14 mouse cellular contexts compared by ENCODE assay signal in the genomic region with DNA sequence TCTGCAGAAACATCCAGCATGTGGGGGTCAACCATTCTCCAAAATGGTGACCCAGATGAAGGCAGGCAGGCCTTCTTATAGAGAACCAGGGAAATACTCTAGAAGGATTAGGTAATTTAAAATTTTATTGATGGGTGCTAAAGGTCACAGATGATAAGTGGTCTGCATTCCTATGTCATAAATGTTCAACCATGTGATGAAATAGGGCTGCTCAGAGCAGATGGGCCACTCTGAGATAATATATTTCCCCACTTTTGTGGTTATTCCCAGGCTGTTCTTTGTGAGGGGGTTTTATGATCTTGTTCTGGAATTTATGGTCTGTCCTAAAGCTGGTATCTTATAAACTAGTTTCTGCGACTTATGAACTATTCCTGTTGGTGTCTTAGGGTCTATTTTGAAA.
"Had no signal": no experiment of that assay in that cellular context is flagged by ENCODE, and none has a peak within 500 bp of the region (broad histone marks: within the 10 kb centered on the region; RNA-seq: fewer than 3 reads in every experiment).

No protein-coding gene starts in this region.

- H3K27me3 ChIP-seq: midbrain, embryonic 13.5 days; midbrain, embryonic 15.5 days; neural tube, embryonic 12.5 days; stomach, embryonic 15.5 days had no signal

- H3K9ac ChIP-seq: lung, embryonic 14.5 days; midbrain, embryonic 13.5 days; midbrain, embryonic 15.5 days; neural tube, embryonic 12.5 days; stomach, embryonic 15.5 days had no signal

- DNase-seq: lung, adult 18-20 months; lung, embryonic 14.5 days; lung, postnatal 10 days; lung, postnatal 4 days; right cerebral cortex, postnatal 14 days; thymus, adult 2 months; thymus, postnatal 25 days; thymus, postnatal 4 days had no signal

- H3K4me3 ChIP-seq: midbrain, embryonic 13.5 days; midbrain, embryonic 15.5 days; neural tube, embryonic 12.5 days; stomach, embryonic 15.5 days had no signal

- H3K36me3 ChIP-seq: midbrain, embryonic 13.5 days; midbrain, embryonic 15.5 days; neural tube, embryonic 12.5 days; stomach, embryonic 15.5 days had no signal

- H3K4me2 ChIP-seq: lung, embryonic 14.5 days; midbrain, embryonic 11.5 days; midbrain, embryonic 13.5 days; midbrain, embryonic 15.5 days; neural tube, embryonic 12.5 days; stomach, embryonic 15.5 days had no signal

- H3K9me3 ChIP-seq: midbrain, embryonic 13.5 days; midbrain, embryonic 15.5 days; neural tube, embryonic 12.5 days; stomach, embryonic 15.5 days had no signal

- ATAC-seq: midbrain, embryonic 13.5 days; midbrain, embryonic 15.5 days had no signal

- H3K4me1 ChIP-seq: midbrain, embryonic 13.5 days; midbrain, embryonic 15.5 days; neural tube, embryonic 12.5 days; stomach, embryonic 15.5 days had no signal

- H3K27ac ChIP-seq: midbrain, embryonic 13.5 days; midbrain, embryonic 15.5 days; neural tube, embryonic 12.5 days; stomach, embryonic 15.5 days; stomach, postnatal 0 days had no signal
